Mouse (Mus musculus) hindbrain, embryonic 12.5 days (tissue): ENCODE measurements at regions not wholly inside any gene's neighbourhood (a gene's known extent, or its start where the extent isn't known, plus 50 kb on each side); places are given as distances from the start of the nearest gene placed in this dataset.

Experiments
- ATAC-seq: fragments of 200-750 bp; cut with Nextera tagmentation; 2 replicates; pipeline ENCODE4 v1.8.0; 2017; ENCODE audit warnings: moderate TSS enrichment; ENCODE audit not compliant: low FRiP score
- H3K27ac ChIP-seq: fragments of 300-500 bp; sonication (generic); 2 replicates; pipeline ENCODE4 v1.5.1; 2016; ENCODE audit warnings: mild to moderate bottlenecking
- H3K27me3 ChIP-seq: fragments of 300-500 bp; sonication (generic); 2 replicates; pipeline ENCODE4 v1.6.1; 2016; ENCODE audit warnings: mild to moderate bottlenecking
- H3K36me3 ChIP-seq: fragments of 300-500 bp; sonication (generic); 2 replicates; pipeline ENCODE4 v1.6.1; 2016; ENCODE audit warnings: mild to moderate bottlenecking
- H3K4me1 ChIP-seq: fragments of 300-500 bp; sonication (generic); 2 replicates; pipeline ENCODE4 v1.6.1; 2016
- H3K4me2 ChIP-seq: fragments of 300-500 bp; sonication (generic); replicated peaks from 2 replicates; pipeline ENCODE4 v1.6.1; 2016; ENCODE audit warnings: mild to moderate bottlenecking
- H3K4me3 ChIP-seq: fragments of 300-500 bp; sonication (generic); 2 replicates; pipeline ENCODE4 v1.5.1; 2016; ENCODE audit warnings: mild to moderate bottlenecking
- H3K9ac ChIP-seq: fragments of 300-500 bp; sonication (generic); 2 replicates; pipeline ENCODE4 v1.6.1; 2016; ENCODE audit warnings: mild to moderate bottlenecking, moderate library complexity
- H3K9me3 ChIP-seq: fragments of 300-500 bp; sonication (generic); replicated peaks from 2 replicates; pipeline ENCODE4 v1.6.1; 2016; ENCODE audit warnings: mild to moderate bottlenecking
- WGBS: fragments of 180-500 bp; shearing (Covaris S2); methylation state at CpG from one replicate; pipeline ENCODE4 v1.1.7; 2016; 5-methylcytosine and 5-hydroxymethylcytosine counted together

GRCm38 (mm10) chr2:12001938-12002899 is 224.5 kb downstream of the Ankrd16 start:
- Histone ChIP-seq H3K9ac (no peak overlapping the region), H3K4me1 (no peaks in the 10 kb centered on the region), H3K4me3 (no peak overlapping the region), H3K36me3 (no peaks in the 10 kb centered on the region), H3K27ac (no peak overlapping the region), H3K27me3 (no peaks in the 10 kb centered on the region), H3K9me3 (no peaks in the 10 kb centered on the region), H3K4me2 (no peak overlapping the region)
- peak; percentile 63; the same call in 1 of the 2 replicates for ATAC-seq
- WGBS: 34% methylated on average over 24 of the region's 24 CpGs

GRCm38 (mm10) chr2:12004330-12004729 is 226.7 kb downstream of the Ankrd16 start:
- no peaks in the 10 kb centered on the region for H3K4me1 ChIP-seq
- H3K9me3 ChIP-seq: no peaks in the 10 kb centered on the region
- H3K4me3 ChIP-seq: no peak overlapping the region
- H3K27ac ChIP-seq: no peak overlapping the region
- no peaks in the 10 kb centered on the region for H3K36me3 ChIP-seq
- no peak overlapping the region for H3K4me2 ChIP-seq
- no peaks in the 10 kb centered on the region for H3K27me3 ChIP-seq
- H3K9ac ChIP-seq: no peak overlapping the region
- no peak for ATAC-seq
- 67% methylated on average over 4 of the region's 4 CpGs for WGBS

GRCm38 (mm10) chr2:12007201-12007600 is 229.5 kb downstream of the Ankrd16 start:
- ATAC-seq: no peak
- WGBS: 94% methylated on average over 4 of the region's 4 CpGs
- no peaks in the 10 kb centered on the region for H3K9me3 ChIP-seq
- no peak overlapping the region for H3K27ac ChIP-seq
- no peak overlapping the region for H3K4me2 ChIP-seq
- H3K4me1 ChIP-seq: no peaks in the 10 kb centered on the region
- no peaks in the 10 kb centered on the region for H3K27me3 ChIP-seq
- H3K9ac ChIP-seq: no peak overlapping the region
- no peak overlapping the region for H3K4me3 ChIP-seq
- H3K36me3 ChIP-seq: no peaks in the 10 kb centered on the region

GRCm38 (mm10) chr2:12011441-12011840 is 233.8 kb downstream of the Ankrd16 start:
- H3K9ac ChIP-seq: no peak overlapping the region
- peaks cover 3% of the 10 kb centered on the region; the same call in 1 of the 2 replicates for H3K27me3 ChIP-seq
- no peaks in the 10 kb centered on the region for H3K4me1 ChIP-seq
- H3K36me3 ChIP-seq: no peaks in the 10 kb centered on the region
- ATAC-seq: no peak
- H3K4me2 ChIP-seq: no peak overlapping the region
- H3K9me3 ChIP-seq: no peaks in the 10 kb centered on the region
- 57% methylated on average over 3 of the region's 3 CpGs for WGBS
- H3K4me3 ChIP-seq: no peak overlapping the region
- H3K27ac ChIP-seq: no peak overlapping the region

- Histone ChIP-seq H3K27ac (no peak overlapping the region), H3K36me3 (no peaks in the 10 kb centered on the region), H3K9me3 (no peaks in the 10 kb centered on the region), H3K27me3 (peaks cover 3% of the 10 kb centered on the region; the same call in 1 of the 2 replicates), H3K4me2 (no peak overlapping the region), H3K4me3 (no peak overlapping the region), H3K4me1 (no peaks in the 10 kb centered on the region), H3K9ac (no peak overlapping the region)
- WGBS: 24% methylated on average over 1 of the region's 1 CpGs
- ATAC-seq: peak; percentile 13; the same call in 1 of the 2 replicates
These were observed 241.9 kb downstream of the Ankrd16 start for GRCm38 (mm10) chr2:12019607-12020006.

GRCm38 (mm10) chr2:12023402-12024111 is 245.9 kb downstream of the Ankrd16 start:
- no peaks in the 10 kb centered on the region for H3K36me3 ChIP-seq
- no peak overlapping the region for H3K9ac ChIP-seq
- no peak for ATAC-seq
- WGBS: 59% methylated on average over 10 of the region's 10 CpGs
- H3K4me2 ChIP-seq: no peak overlapping the region
- H3K4me1 ChIP-seq: no peaks in the 10 kb centered on the region
- H3K4me3 ChIP-seq: no peak overlapping the region
- H3K27me3 ChIP-seq: no peaks in the 10 kb centered on the region
- H3K27ac ChIP-seq: no peak overlapping the region
- H3K9me3 ChIP-seq: no peaks in the 10 kb centered on the region

GRCm38 (mm10) chr2:12026220-12026619 is 248.5 kb downstream of the Ankrd16 start:
- WGBS: 67% methylated on average over 1 of the region's 1 CpGs
- Histone ChIP-seq H3K4me3 (no peak overlapping the region), H3K27me3 (no peaks in the 10 kb centered on the region), H3K9me3 (no peaks in the 10 kb centered on the region), H3K9ac (no peak overlapping the region), H3K27ac (no peak overlapping the region), H3K36me3 (no peaks in the 10 kb centered on the region), H3K4me2 (no peak overlapping the region), H3K4me1 (no peaks in the 10 kb centered on the region)
- no peak for ATAC-seq

- no peaks in the 10 kb centered on the region for H3K4me1 ChIP-seq
- no peak overlapping the region for H3K27ac ChIP-seq
- no peak for ATAC-seq
- no peaks in the 10 kb centered on the region for H3K9me3 ChIP-seq
- H3K4me3 ChIP-seq: no peak overlapping the region
- no peak overlapping the region for H3K9ac ChIP-seq
- no peaks in the 10 kb centered on the region for H3K27me3 ChIP-seq
- WGBS: 68% methylated on average over 11 of the region's 11 CpGs
- H3K36me3 ChIP-seq: no peaks in the 10 kb centered on the region
- no peak overlapping the region for H3K4me2 ChIP-seq
These were observed 256.0 kb downstream of the Ankrd16 start for GRCm38 (mm10) chr2:12033518-12034322.

- Histone ChIP-seq H3K36me3 (no peaks in the 10 kb centered on the region), H3K4me3 (no peak overlapping the region), H3K4me2 (no peak overlapping the region), H3K27me3 (no peaks in the 10 kb centered on the region), H3K9ac (no peak overlapping the region), H3K4me1 (no peaks in the 10 kb centered on the region), H3K27ac (no peak overlapping the region), H3K9me3 (no peaks in the 10 kb centered on the region)
- 80% methylated on average over 8 of the region's 8 CpGs for WGBS
- ATAC-seq: no peak
These were observed 256.6 kb downstream of the Ankrd16 start for GRCm38 (mm10) chr2:12034323-12034585.

- H3K4me2 ChIP-seq: no peak overlapping the region
- 72% methylated on average over 7 of the region's 7 CpGs for WGBS
- no peak for ATAC-seq
- no peak overlapping the region for H3K4me3 ChIP-seq
- H3K27ac ChIP-seq: no peak overlapping the region
- no peaks in the 10 kb centered on the region for H3K9me3 ChIP-seq
- no peaks in the 10 kb centered on the region for H3K36me3 ChIP-seq
- H3K4me1 ChIP-seq: no peaks in the 10 kb centered on the region
- no peak overlapping the region for H3K9ac ChIP-seq
- no peaks in the 10 kb centered on the region for H3K27me3 ChIP-seq
These were observed 252.3 kb downstream of the Itga8 start for GRCm38 (mm10) chr2:12049386-12049785.

GRCm38 (mm10) chr2:12049972-12050371 is 251.8 kb downstream of the Itga8 start:
- H3K27me3 ChIP-seq: peaks cover 5% of the 10 kb centered on the region
- no peak overlapping the region for H3K4me2 ChIP-seq
- H3K36me3 ChIP-seq: no peaks in the 10 kb centered on the region
- H3K9me3 ChIP-seq: no peaks in the 10 kb centered on the region
- H3K4me3 ChIP-seq: no peak overlapping the region
- no peak overlapping the region for H3K9ac ChIP-seq
- no peak overlapping the region for H3K27ac ChIP-seq
- no peak for ATAC-seq
- H3K4me1 ChIP-seq: no peaks in the 10 kb centered on the region
